Mouse (Mus musculus) monocyte, adult 5-6 weeks (primary cell): ENCODE measurements around the gene Tulp4. TPM values are rescaled to one million over a fixed set of nuclear protein-coding genes. Genes with fewer than 3 reads are reported as not detected.
"Not testable (repeated sequence)": the region's sequence is repeated elsewhere in the genome, so short reads cannot be mapped to it uniquely, and the experiment has no call there.

ENCODE experiments used
- ATAC-seq: fragments of 153-309, 156-312 bp; replicated peaks from 2 replicates; pipeline ENCODE4 v1.8.0; 2017; ENCODE audit warnings: mild to moderate bottlenecking; ENCODE audit not compliant: low TSS enrichment, insufficient number of reproducible peaks, severe bottlenecking, poor library complexity, low FRiP score
- total RNA-seq: library from RNA; stranded (forward); fragments of 200-1000, 200-491, 200-594 nt; gene quantifications from 3 replicates; pipeline ENCODE4 v1.2.3, GENCODE M21; 2017

The Tulp4 gene
- total RNA-seq, 1 experiment from 2014 or later, result 69.9 TPM

DNA sequence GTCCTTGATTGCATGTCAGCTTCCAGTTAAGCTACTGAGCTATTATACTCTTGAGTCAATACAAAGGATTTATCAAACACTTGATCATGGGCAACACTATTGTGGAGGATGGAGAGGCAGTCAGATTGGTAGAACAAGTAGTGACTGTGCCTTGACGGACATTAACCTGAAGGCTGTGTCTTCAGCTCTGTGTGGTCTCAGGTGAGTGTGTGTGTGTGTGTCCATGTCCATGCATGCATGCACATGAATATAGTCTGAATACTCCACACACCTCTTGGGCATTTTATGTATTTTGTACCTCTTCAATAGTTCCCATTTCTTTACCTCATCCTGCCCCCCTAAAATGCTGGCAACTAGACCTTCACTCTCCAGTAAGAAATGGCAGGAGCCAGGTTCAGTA lies 145.1 kb downstream of the Tulp4 start:
- not testable (repeated sequence) for ATAC-seq

GRCm38 (mm10) chr17:6256400-6257069 lies 150.3 kb downstream of the Tulp4 start, which contains the start of gene Tmem181a:
Gene Tmem181a (plus strand): TSS chr17:6256860.
- not testable (repeated sequence) for ATAC-seq

DNA sequence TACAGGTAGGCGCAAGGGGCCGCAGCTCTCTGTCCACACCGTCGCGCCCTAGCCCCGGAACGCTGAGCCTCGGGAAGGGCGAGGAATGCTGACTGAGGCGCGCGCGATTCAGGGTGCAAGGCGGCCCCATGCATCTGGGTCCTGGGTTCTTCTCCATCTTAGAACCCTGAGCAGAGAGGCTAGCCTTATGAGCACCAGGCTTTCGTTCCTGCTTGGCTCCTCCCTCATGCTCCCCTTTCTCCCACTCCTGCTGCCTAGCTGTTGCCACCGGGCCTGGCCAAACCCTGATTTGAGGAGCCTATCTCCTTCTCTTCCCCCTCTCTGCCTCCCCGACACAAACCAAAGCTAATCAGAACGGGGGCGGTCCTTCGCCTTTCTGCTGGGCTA lies 150.8 kb downstream of the Tulp4 start:
- ATAC-seq, result not testable (repeated sequence)

- peak; percentile 45; the same call in 1 of the 2 replicates for ATAC-seq
These were observed 163.9 kb downstream of the Tulp4 start for GRCm38 (mm10) chr17:6269876-6270831.

DNA sequence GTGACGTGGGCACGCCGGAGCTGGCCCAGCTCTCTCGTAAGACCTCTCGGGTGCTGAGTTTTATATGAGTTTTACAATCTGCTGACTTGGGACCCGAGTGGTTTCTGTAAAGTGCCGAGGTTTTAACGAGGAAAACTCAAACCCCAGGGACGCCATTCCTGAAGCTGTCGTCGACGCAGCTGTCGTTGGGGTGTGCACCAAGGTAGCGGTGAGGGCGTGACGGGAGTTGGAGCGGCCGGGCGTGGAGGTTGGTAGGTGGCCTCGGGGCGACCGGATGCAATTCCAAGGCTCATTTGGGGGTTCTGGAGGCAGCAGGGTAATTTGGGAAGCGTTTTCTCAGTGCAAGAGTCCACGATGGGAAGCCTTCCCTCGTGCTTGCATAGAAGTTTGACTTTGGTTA lies 164.6 kb downstream of the Tulp4 start:
- ATAC-seq, result not testable (repeated sequence)

DNA sequence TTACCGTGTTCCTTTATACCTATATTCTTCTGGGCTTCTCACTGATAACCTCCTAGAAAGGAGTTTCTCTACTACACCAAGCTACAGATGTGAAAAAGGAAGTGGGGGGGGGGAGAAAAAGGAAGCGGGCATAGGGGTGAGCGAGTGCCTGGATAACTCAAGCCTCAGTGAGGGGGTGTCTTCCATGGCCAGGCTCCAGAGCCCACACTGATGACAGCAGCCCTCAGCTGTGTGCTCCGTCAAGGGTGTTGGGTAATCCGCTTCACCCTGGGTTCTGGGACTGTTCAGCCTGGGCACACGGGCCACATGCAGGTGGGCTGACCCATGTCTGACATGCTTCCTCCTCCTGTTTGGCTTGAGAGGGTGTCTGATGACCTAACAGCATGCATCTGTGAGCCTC lies 165.7 kb downstream of the Tulp4 start:
- not testable (repeated sequence) for ATAC-seq

- not testable (repeated sequence) for ATAC-seq
These were observed 168.5 kb downstream of the Tulp4 start for GRCm38 (mm10) chr17:6274693-6275092.

GRCm38 (mm10) chr17:6279205-6279604 lies 173.0 kb downstream of the Tulp4 start:
- not testable (repeated sequence) for ATAC-seq

GRCm38 (mm10) chr17:6279772-6280171 lies 173.5 kb downstream of the Tulp4 start:
- ATAC-seq, result not testable (repeated sequence)

DNA sequence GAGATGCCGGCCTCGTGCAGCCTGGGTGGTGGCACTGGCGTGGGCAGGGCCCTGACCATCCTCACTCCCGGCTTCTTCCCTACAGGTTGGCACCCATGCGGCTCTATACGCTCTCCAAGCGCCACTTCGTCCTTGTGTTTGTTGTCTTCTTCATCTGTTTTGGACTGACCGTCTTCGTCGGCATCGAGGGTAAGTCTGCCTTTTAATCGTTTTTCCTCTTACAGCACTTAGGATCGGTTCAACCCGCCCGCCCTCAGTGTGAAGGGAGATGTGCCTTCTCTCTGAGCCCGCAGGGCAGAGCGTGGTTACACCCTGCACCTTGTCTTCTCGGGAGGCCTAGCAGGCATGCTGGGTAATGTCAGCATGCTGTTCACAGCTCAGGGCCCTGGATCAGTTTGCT lies 174.3 kb downstream of the Tulp4 start:
- ATAC-seq, result not testable (repeated sequence)

GRCm38 (mm10) chr17:6283137-6283536 lies 176.9 kb downstream of the Tulp4 start:
- not testable (repeated sequence) for ATAC-seq

GRCm38 (mm10) chr17:6286169-6286568 lies 179.9 kb downstream of the Tulp4 start:
- not testable (repeated sequence) for ATAC-seq

DNA sequence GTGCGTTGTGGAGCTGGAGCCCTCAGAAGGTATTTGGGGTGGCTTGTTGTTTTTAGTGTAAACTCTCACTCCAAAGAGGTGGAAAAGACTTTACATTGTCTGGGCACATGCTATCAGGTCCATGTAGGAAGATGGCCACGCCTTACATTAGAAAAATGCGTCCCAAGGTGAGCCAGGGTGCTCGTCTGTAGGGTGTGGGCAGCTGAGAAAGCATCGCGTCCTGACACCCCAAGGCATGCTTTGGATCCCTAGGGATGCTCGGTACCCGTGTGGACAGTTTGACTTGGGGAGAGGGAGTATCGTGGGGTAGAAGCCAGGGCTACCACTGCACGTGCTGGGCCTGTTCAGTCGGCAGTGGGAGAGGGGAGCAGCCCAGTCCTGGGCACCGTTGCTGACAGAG lies 182.8 kb downstream of the Tulp4 start:
- ATAC-seq, result not testable (repeated sequence)

DNA sequence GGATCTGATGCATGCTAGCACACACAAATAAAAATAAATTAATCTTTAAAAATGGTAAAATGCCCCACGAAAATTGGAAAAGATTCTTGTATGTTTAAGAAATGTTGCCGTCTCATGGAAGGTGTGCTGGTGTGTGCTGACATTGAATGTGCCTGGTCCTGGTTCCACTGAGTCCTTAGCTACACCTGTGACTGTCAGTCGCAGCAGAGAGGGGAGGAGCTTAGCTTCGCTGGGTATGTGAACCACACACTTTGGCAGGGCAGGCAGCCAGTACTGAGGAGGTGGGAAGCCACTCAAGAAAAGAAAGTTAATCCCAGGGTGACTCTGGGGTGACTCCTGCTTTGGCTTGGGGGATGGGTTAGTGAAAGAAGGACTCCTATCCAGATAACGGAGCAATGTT lies 187.6 kb downstream of the Tulp4 start:
- ATAC-seq, result not testable (repeated sequence)

DNA sequence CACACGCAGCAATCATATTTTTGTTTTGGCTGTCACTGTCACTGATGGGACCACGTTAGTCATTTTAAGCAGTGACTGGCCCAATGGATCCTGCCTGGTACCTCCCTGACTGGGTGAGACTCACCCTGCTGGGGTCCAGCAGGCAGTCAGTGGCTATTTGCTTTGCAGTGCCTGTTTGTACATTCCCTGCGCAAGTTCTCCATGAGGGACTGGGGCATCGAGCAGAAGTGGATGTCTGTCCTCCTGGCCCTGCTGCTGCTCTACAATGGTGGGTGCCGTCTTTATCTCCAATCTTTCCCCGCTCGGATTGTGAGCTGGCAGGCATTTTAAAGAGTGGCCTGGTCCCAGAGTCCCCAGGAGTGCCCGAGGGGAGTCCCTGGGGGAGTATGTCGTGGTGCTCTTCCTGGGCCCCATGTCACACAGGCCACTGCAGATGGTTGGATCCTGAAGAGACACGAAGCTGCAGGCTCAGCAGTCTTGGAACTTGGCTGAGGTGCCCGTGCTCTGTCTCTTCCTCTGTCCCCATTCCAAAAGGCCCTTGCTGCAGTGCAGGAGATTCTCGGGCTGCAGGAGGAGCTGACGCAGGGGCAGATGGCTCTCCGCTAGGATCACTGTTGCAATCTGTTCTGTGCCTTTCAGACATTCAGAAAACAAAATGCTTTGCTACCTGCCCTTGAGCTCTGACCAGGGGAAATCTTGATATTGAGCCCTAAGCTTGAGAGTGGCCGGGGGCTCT lies 191.0 kb downstream of the Tulp4 start:
- not testable (repeated sequence) for ATAC-seq

DNA sequence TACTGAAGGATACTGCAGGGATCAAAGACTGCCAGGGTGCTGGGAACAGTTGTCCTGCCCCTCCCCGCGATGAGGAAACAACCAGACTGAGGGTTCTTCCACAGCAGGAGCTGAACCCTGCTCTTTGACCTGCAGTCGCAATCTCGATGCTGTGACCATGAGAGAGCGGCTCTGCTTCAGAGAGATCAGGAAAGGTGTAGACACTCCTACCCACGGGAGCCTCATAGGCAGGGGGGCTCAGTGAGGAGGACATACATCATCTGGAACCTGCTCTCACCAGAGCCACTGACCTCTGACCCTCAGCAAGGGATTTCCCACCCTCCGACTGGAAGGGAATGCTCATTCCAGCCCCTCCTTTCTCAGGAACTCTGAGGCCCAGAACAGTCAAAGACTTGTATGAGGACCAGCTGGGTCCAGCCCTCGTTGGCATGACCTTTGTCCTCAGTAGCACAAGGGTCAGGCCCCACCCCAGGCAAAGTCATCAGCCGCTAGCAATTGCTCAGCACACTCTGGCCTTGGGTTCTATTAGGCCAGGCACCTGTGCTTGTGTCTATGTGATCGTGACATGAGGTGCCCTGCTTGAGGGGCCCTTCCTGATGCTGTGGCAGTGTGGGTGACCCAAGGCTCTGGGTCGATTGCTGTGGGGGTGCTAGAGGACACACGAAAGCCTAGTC lies 194.1 kb downstream of the Tulp4 start:
- ATAC-seq, result not testable (repeated sequence)
